8 mouse cellular contexts compared by ENCODE assay signal in genomic region chr15:89147456-89147855, GRCm38 (mm10). TPM values are rescaled to one million over a fixed set of nuclear protein-coding genes. Genes with fewer than 3 reads are reported as not detected.
A peak's percentile ranks its signal among the peaks of the same experiment; 100 is the strongest.
DNase-seq lines count a peak whose midpoint lies in the region; ATAC-seq and TF ChIP-seq lines count a peak whose summit lies in the region.

No protein-coding gene starts in this region.

- no peaks in the 10 kb centered on the region for H3K9me3 ChIP-seq in kidney, embryonic 14.5 days (ENCODE audit: control insufficient read depth, low read length)
- H3K9me3 ChIP-seq in forebrain, embryonic 16.5 days (ENCODE audit: control insufficient read depth, low read length): no peaks in the 10 kb centered on the region
- H3K9me3 ChIP-seq in midbrain, embryonic 13.5 days: no peaks in the 10 kb centered on the region

- H3K36me3 ChIP-seq in kidney, embryonic 14.5 days (ENCODE audit: control insufficient read depth, insufficient read depth, low read length): no peaks in the 10 kb centered on the region
- H3K36me3 ChIP-seq in forebrain, embryonic 16.5 days (ENCODE audit: control insufficient read depth, insufficient read depth): peaks cover 3% of the 10 kb centered on the region; the same call in 1 of the 2 replicates
- peaks cover 37% of the 10 kb centered on the region for H3K36me3 ChIP-seq in midbrain, embryonic 13.5 days

- peak overlapping the region; percentile 35; the same call in 1 of the 2 replicates for H3K4me3 ChIP-seq in kidney, embryonic 14.5 days (ENCODE audit: low read length)
- H3K4me3 ChIP-seq in cortical plate, adult 2 months (ENCODE audit: insufficient read depth, low read length): peak overlapping the region; percentile 80
- H3K4me3 ChIP-seq in forebrain, embryonic 16.5 days (replicated peaks; ENCODE audit: low read length): peak overlapping the region; percentile 87
- peak overlapping the region; percentile 78 for H3K4me3 ChIP-seq in midbrain, embryonic 13.5 days (replicated peaks)

- H3K4me2 ChIP-seq in kidney, embryonic 14.5 days (replicated peaks; ENCODE audit: low read depth, low read length): peak overlapping the region; percentile 62
- H3K4me2 ChIP-seq in forebrain, embryonic 16.5 days (ENCODE audit: low read length): peak overlapping the region; percentile 85
- H3K4me2 ChIP-seq in midbrain, embryonic 13.5 days (replicated peaks): peak overlapping the region; percentile 81

- peaks cover 37% of the 10 kb centered on the region for H3K4me1 ChIP-seq in kidney, embryonic 14.5 days (ENCODE audit: control insufficient read depth, insufficient read depth, low read length)
- peaks cover 3% of the 10 kb centered on the region for H3K4me1 ChIP-seq in cortical plate, adult 2 months (ENCODE audit: control insufficient read depth, insufficient read depth, low read length)
- peaks cover 38% of the 10 kb centered on the region for H3K4me1 ChIP-seq in forebrain, embryonic 16.5 days (replicated peaks; ENCODE audit: control insufficient read depth, insufficient read depth, low read length)
- peaks cover 47% of the 10 kb centered on the region for H3K4me1 ChIP-seq in midbrain, embryonic 13.5 days (replicated peaks)

- intact Hi-C loops in left cerebral cortex, postnatal 14 days (cut with DNase I): no loop called here

- H3K27me3 ChIP-seq in kidney, embryonic 14.5 days (ENCODE audit: control insufficient read depth, insufficient read depth, low read length): peaks cover 11% of the 10 kb centered on the region; the same call in 1 of the 2 replicates
- no peaks in the 10 kb centered on the region for H3K27me3 ChIP-seq in forebrain, embryonic 16.5 days (replicated peaks; ENCODE audit: control insufficient read depth, insufficient read depth, low read length)
- 0 out of 2 replicates have a peak, but pooled peaks cover 8% of the 10 kb centered on the region for H3K27me3 ChIP-seq in midbrain, embryonic 13.5 days

- ATAC-seq in kidney, embryonic 14.5 days (ENCODE audit: low FRiP score, low TSS enrichment): no peak
- ATAC-seq in forebrain, embryonic 16.5 days: no peak
- no peak for ATAC-seq in midbrain, embryonic 13.5 days

- no peak for TF ChIP-seq POLR2A in cortical plate, adult 2 months (IDR thresholded peaks at IDR 0.05; ENCODE audit: extremely low read depth, insufficient read depth, low read length)

- no peak overlapping the region for H3K27ac ChIP-seq in kidney, embryonic 14.5 days (ENCODE audit: low read depth, low read length)
- no peak overlapping the region for H3K27ac ChIP-seq in cortical plate, adult 2 months (ENCODE audit: insufficient read depth, low read length)
- no peak overlapping the region for H3K27ac ChIP-seq in forebrain, embryonic 16.5 days (ENCODE audit: low read length)
- peak overlapping the region; percentile 92 for H3K27ac ChIP-seq in midbrain, embryonic 13.5 days

- H3K9ac ChIP-seq in kidney, embryonic 14.5 days (ENCODE audit: low read depth, low read length): no peak overlapping the region
- H3K9ac ChIP-seq in forebrain, embryonic 16.5 days (replicated peaks; ENCODE audit: low read depth, low read length): no peak overlapping the region
- H3K9ac ChIP-seq in midbrain, embryonic 13.5 days (replicated peaks): peak overlapping the region; percentile 94

- 25% methylated on average over 10 of the region's 10 CpGs for WGBS in kidney, embryonic 14.5 days
- 16% methylated on average over 10 of the region's 10 CpGs for WGBS in forebrain, embryonic 16.5 days
- WGBS in midbrain, embryonic 13.5 days: 17% methylated on average over 10 of the region's 10 CpGs

- no peak for DNase-seq in kidney, adult 18-20 months
- DNase-seq in adrenal gland, postnatal 25 days: no peak
- DNase-seq in embryo, embryonic 10 days (ENCODE audit: low spot score): no peak
- DNase-seq in left cerebral cortex, postnatal 14 days (ENCODE audit: low spot score in 2 of 2): no peak

- TF ChIP-seq CTCF in cortical plate, adult 2 months (IDR thresholded peaks at IDR 0.05; ENCODE audit: extremely low read depth, insufficient read depth, low read length): no peak

RNA-seq across cellular contexts. Expression of gene Mapk11, which starts 2.0 kb away (rescaled TPM):
- 8.4 and 14.8 TPM in 2 replicates for polyA plus RNA-seq in kidney, embryonic 14.5 days (2014; fragmentation: Nextera tagmentation; extraction: Ambion mirVana)
- polyA plus RNA-seq in cortical plate, adult 2 months (2012; rRNA removed): 91.5 and 93.7 TPM in 2 replicates
- 39.1 and 46.8 TPM in 2 replicates for polyA plus RNA-seq in forebrain, embryonic 16.5 days (2015; fragmentation: Nextera tagmentation; extraction: Ambion mirVana)
- 39.8 and 44.2 TPM in 2 replicates for polyA plus RNA-seq in midbrain, embryonic 13.5 days (2015; fragmentation: Nextera tagmentation; extraction: Ambion mirVana)
- total RNA-seq in adrenal gland, postnatal 25 days (2021): 4.1 and 6.1 TPM in 2 replicates
- 10 to 100 TPM; 35.2 to 39.7 TPM for total RNA-seq in left cerebral cortex, postnatal 14 days (2021)

RNA-seq across cellular contexts. Expression of gene Mapk12, which starts 7.0 kb away (rescaled TPM):
- polyA plus RNA-seq in kidney, embryonic 14.5 days (2014; fragmentation: Nextera tagmentation; extraction: Ambion mirVana): 20.8 and 23.4 TPM in 2 replicates
- 21.0 and 22.3 TPM in 2 replicates for polyA plus RNA-seq in cortical plate, adult 2 months (2012; rRNA removed)
- polyA plus RNA-seq in forebrain, embryonic 16.5 days (2015; fragmentation: Nextera tagmentation; extraction: Ambion mirVana): 4.1 and 5.7 TPM in 2 replicates
- polyA plus RNA-seq in midbrain, embryonic 13.5 days (2015; fragmentation: Nextera tagmentation; extraction: Ambion mirVana): 8.2 TPM in 2 replicates
- 8.1 and 11.3 TPM in 2 replicates for total RNA-seq in adrenal gland, postnatal 25 days (2021)
- 1 to 10 TPM; 6.7 to 8.2 TPM for total RNA-seq in left cerebral cortex, postnatal 14 days (2021)

RNA-seq across cellular contexts. Expression of gene Hdac10, which starts 19.0 kb away (rescaled TPM):
- polyA plus RNA-seq in kidney, embryonic 14.5 days (2014; fragmentation: Nextera tagmentation; extraction: Ambion mirVana): 9.2 and 12.9 TPM in 2 replicates
- 31.3 and 36.0 TPM in 2 replicates for polyA plus RNA-seq in cortical plate, adult 2 months (2012; rRNA removed)
- polyA plus RNA-seq in forebrain, embryonic 16.5 days (2015; fragmentation: Nextera tagmentation; extraction: Ambion mirVana): 39.5 and 46.0 TPM in 2 replicates
- polyA plus RNA-seq in midbrain, embryonic 13.5 days (2015; fragmentation: Nextera tagmentation; extraction: Ambion mirVana): 25.0 and 26.0 TPM in 2 replicates
- total RNA-seq in adrenal gland, postnatal 25 days (2021): 14.5 and 19.6 TPM in 2 replicates
- 10 to 100 TPM; 12.3 to 13.3 TPM for total RNA-seq in left cerebral cortex, postnatal 14 days (2021)

RNA-seq across cellular contexts. Expression of gene Tubgcp6, which starts 24.5 kb away (rescaled TPM):
- polyA plus RNA-seq in kidney, embryonic 14.5 days (2014; fragmentation: Nextera tagmentation; extraction: Ambion mirVana): 10.9 and 21.0 TPM in 2 replicates
- polyA plus RNA-seq in cortical plate, adult 2 months (2012; rRNA removed): 31.8 and 34.1 TPM in 2 replicates
- 16.8 and 22.1 TPM in 2 replicates for polyA plus RNA-seq in forebrain, embryonic 16.5 days (2015; fragmentation: Nextera tagmentation; extraction: Ambion mirVana)
- polyA plus RNA-seq in midbrain, embryonic 13.5 days (2015; fragmentation: Nextera tagmentation; extraction: Ambion mirVana): 17.4 and 19.9 TPM in 2 replicates
- 18.1 and 25.9 TPM in 2 replicates for total RNA-seq in adrenal gland, postnatal 25 days (2021)
- total RNA-seq in left cerebral cortex, postnatal 14 days (2021): 10 to 100 TPM; 27.6 to 32.6 TPM

RNA-seq across cellular contexts. Expression of gene Plxnb2, which starts 33.1 kb away (rescaled TPM):
- polyA plus RNA-seq in kidney, embryonic 14.5 days (2014; fragmentation: Nextera tagmentation; extraction: Ambion mirVana): 124 and 165 TPM in 2 replicates
- 51.0 and 52.9 TPM in 2 replicates for polyA plus RNA-seq in cortical plate, adult 2 months (2012; rRNA removed)
- 112 and 126 TPM in 2 replicates for polyA plus RNA-seq in forebrain, embryonic 16.5 days (2015; fragmentation: Nextera tagmentation; extraction: Ambion mirVana)
- 102 and 115 TPM in 2 replicates for polyA plus RNA-seq in midbrain, embryonic 13.5 days (2015; fragmentation: Nextera tagmentation; extraction: Ambion mirVana)
- total RNA-seq in adrenal gland, postnatal 25 days (2021): 121 and 144 TPM in 2 replicates
- 10 to 100 TPM; 50.7 to 52.0 TPM for total RNA-seq in left cerebral cortex, postnatal 14 days (2021)

Comparison
In these comparisons a context has a peak if more than half of its experiments do, and no peak if none do; other contexts are left out.
1. H3K4me3 ChIP-seq: peak in every context shown above with its lines; median percentile 87 in forebrain, embryonic 16.5 days; 80 in cortical plate, adult 2 months; 78 in midbrain, embryonic 13.5 days; 35 in kidney, embryonic 14.5 days.